Mouse (Mus musculus) heart, embryonic 13.5 days (tissue): Measurements from ENCODE around the gene Pnpo. TPM values are rescaled to one million over a fixed set of nuclear protein-coding genes. Genes with fewer than 3 reads are reported as not detected.

Source experiments
- ATAC-seq: fragments of 200-750 bp; cut with Nextera tagmentation; 2 replicates; pipeline ENCODE4 v1.8.0; 2017; ENCODE audit warnings: moderate TSS enrichment; ENCODE audit not compliant: insufficient number of reproducible peaks, low FRiP score, low TSS enrichment; ENCODE audit errors: extremely low read depth
- H3K27ac ChIP-seq: fragments of 300-500 bp; sonication (generic); replicated peaks from 2 replicates; pipeline ENCODE4 v1.5.1; 2015; ENCODE audit warnings: moderate library complexity, mild to moderate bottlenecking, inconsistent platforms
- H3K27me3 ChIP-seq: fragments of 300-500 bp; sonication (generic); replicated peaks from 2 replicates; pipeline ENCODE4 v1.6.1; 2015; ENCODE audit warnings: mild to moderate bottlenecking, inconsistent platforms
- H3K36me3 ChIP-seq: fragments of 300-500 bp; sonication (generic); 2 replicates; pipeline ENCODE4 v1.6.1; 2015; ENCODE audit warnings: mild to moderate bottlenecking, inconsistent platforms
- H3K4me1 ChIP-seq: fragments of 300-500 bp; sonication (generic); 2 replicates; pipeline ENCODE4 v1.6.1; 2015; ENCODE audit warnings: inconsistent platforms
- H3K4me2 ChIP-seq: fragments of 300-500 bp; sonication (generic); 2 replicates; pipeline ENCODE4 v1.6.1; 2015; ENCODE audit warnings: inconsistent platforms, mild to moderate bottlenecking, moderate library complexity
- H3K4me3 ChIP-seq: fragments of 300-500 bp; sonication (generic); 2 replicates; pipeline ENCODE4 v1.5.1; 2015; ENCODE audit warnings: moderate library complexity, mild to moderate bottlenecking, inconsistent platforms
- H3K9ac ChIP-seq: fragments of 300-500 bp; sonication (generic); 2 replicates; pipeline ENCODE4 v1.6.1; 2015; ENCODE audit warnings: inconsistent platforms, mild to moderate bottlenecking, moderate library complexity
- H3K9me3 ChIP-seq: fragments of 300-500 bp; sonication (generic); 2 replicates; pipeline ENCODE4 v1.6.1; 2016; ENCODE audit warnings: inconsistent platforms
- WGBS: fragments of 180-500 bp; shearing (Covaris S2); methylation state at CpG from one replicate; pipeline ENCODE4 v1.1.7; 2015; ENCODE audit warnings: mixed read lengths; 5-methylcytosine and 5-hydroxymethylcytosine counted together
- polyA plus RNA-seq: library from polyadenylated mRNA; unstranded; fragments of >200 nt; fragmentation: Nextera tagmentation; extraction: Ambion mirVana; gene quantifications from 2 replicates; pipeline ENCODE4 v1.2.1, GENCODE M21; 2015

The Pnpo gene
- polyA plus RNA-seq, 1 experiment from 2014 or later = 53.3 TPM

DNA sequence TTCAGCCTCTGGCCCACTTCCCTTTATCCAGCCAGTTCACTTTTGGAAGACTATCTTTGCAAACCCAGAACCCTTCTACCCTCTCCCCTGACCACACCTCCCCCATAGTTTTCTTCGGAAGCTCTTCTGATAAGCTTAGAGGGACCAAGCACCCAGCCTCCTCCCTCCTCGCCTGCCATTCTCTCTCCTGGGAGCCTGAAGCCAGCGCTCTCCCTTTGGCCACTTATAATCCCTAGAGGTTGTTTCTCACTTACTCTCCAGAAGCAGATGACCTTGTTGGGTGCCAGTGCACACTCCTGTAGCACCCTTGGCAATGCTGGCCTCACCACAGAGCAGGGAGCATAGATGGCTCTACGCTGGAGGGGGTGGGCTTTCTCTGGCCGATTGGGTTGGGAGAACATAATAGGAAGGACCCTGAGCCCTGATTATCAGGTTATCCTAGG lies 25.5 kb upstream of the Pnpo start:
- Histone ChIP-seq H3K27ac (peak overlapping the region; percentile 99), H3K9me3 (no peaks in the 10 kb centered on the region), H3K4me2 (peak overlapping the region; percentile 59), H3K27me3 (no peaks in the 10 kb centered on the region), H3K36me3 (0 out of 2 replicates have a peak, but pooled peaks cover 5% of the 10 kb centered on the region), H3K9ac (peak overlapping the region; percentile 55), H3K4me3 (peak overlapping the region; percentile 21), H3K4me1 (peaks cover 74% of the 10 kb centered on the region)
- ATAC-seq = 0 out of 2 replicates have a peak, but pooled peaks have one; percentile 41
- WGBS = 26% methylated on average over 5 of the region's 5 CpGs

DNA sequence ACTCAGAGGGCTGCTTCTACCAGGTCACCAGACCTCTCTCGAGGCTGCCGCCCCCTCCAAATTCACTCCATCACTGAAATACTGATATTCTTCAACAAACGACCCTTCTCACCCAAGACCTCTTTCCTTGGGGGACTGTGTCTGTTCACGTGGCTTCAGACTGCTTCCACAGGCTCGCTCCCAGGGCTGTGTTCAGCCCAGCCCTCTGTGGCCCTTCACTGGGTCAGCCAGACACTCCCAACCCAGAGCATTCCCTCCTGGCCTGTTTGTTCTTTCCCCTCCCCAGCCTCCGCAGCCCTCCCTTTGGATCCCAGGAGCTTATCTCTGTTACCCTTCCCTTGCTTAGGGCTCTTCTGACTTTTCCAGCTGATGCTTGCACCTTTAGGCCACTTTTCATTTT lies 24.7 kb upstream of the Pnpo start:
- Histone ChIP-seq H3K4me3 (0 out of 2 replicates have a peak overlapping the region, but pooled peaks have one; percentile 4), H3K4me2 (peak overlapping the region; percentile 59)

DNA sequence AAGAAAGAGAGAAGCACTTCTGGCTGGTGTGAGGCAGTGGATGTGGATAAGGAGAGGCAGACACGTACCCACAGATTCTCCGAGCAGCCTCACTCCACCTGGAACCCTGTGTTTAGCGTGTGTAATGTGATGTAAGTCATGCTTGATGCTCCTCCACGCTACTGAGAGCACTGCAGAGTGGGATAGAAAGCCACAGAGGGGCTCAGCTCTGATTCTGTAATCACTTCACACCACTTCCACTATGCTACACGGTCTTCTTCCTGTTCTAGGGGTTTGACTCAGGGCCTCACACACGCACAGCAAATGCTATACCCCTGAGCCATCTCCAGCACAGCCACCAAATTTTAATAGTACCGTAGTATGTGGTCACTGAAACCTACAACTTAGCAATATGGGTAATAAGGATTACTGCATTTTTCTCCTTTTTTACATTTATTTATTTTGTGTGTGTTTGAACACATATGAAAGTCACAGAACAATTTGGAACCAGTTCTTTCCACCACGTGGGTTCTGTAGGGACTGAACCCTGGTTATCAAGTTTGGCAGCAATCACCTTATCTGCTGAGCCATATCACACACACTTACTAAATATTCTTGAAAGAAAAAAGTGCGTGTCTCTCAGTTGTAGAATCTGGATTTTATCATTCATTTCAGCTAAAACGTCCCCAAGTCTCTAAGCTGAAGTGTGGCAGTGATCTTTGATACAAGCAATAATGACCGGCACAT lies 23.9 kb upstream of the Pnpo start:
- Histone ChIP-seq H3K9me3 (no peaks in the 10 kb centered on the region), H3K4me2 (peak overlapping the region; percentile 59), H3K4me3 (no peak overlapping the region), H3K4me1 (peaks cover 67% of the 10 kb centered on the region), H3K27ac (peak overlapping the region; percentile 99), H3K36me3 (peaks cover 8% of the 10 kb centered on the region), H3K27me3 (no peaks in the 10 kb centered on the region), H3K9ac (peak overlapping the region; percentile 55)
- WGBS = 47% methylated on average over 11 of the region's 11 CpGs
- ATAC-seq = no peak

More for the DNA sequence above, 24.7 kb upstream of the Pnpo start:
- H3K36me3 ChIP-seq = 0 out of 2 replicates have a peak, but pooled peaks cover 3% of the 10 kb centered on the region
- WGBS = 25% methylated on average over 6 of the region's 6 CpGs
- no peak for ATAC-seq
- H3K27ac ChIP-seq = peak overlapping the region; percentile 99
- H3K9me3 ChIP-seq = no peaks in the 10 kb centered on the region
- peaks cover 70% of the 10 kb centered on the region for H3K4me1 ChIP-seq
- no peaks in the 10 kb centered on the region for H3K27me3 ChIP-seq
- peak overlapping the region; percentile 55 for H3K9ac ChIP-seq

DNA sequence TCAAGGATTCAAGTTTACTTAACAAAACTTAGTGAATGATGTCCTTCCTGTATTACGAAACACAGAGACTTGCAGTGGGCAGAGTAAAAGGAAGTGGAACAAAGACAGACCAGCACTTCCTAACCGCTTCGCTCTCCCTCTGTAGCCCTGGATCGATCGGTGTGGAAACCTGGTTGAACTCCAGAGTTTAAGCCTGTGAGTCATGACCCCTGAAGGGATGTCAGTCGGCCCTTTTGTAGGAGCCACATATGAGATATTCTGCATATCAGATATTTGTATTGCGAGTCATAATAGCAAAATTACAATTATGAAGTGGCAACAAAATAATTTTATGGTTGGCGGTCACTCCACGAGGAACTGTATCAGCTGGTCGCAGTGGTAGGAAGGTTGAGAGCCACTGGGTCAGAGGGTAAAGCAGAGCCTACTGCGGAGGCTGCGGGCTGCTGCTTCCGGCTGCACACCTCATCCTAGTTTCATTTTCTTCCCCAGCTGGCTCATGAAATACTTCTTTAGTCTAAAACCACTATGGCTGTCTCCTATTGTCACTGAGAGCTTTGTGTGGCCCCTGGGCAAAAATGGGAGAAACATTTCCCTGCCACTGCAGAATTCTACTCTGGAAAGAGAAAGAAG lies 23.2 kb upstream of the Pnpo start:
- H3K36me3 ChIP-seq = peaks cover 14% of the 10 kb centered on the region
- H3K27me3 ChIP-seq = no peaks in the 10 kb centered on the region
- peak overlapping the region; percentile 55 for H3K9ac ChIP-seq
- ATAC-seq = no peak
- peaks cover 60% of the 10 kb centered on the region for H3K4me1 ChIP-seq
- no peaks in the 10 kb centered on the region for H3K9me3 ChIP-seq
- WGBS = 71% methylated on average over 13 of the region's 13 CpGs
- no peak overlapping the region for H3K4me3 ChIP-seq
- H3K4me2 ChIP-seq = peak overlapping the region; percentile 59
- H3K27ac ChIP-seq = peak overlapping the region; percentile 99

DNA sequence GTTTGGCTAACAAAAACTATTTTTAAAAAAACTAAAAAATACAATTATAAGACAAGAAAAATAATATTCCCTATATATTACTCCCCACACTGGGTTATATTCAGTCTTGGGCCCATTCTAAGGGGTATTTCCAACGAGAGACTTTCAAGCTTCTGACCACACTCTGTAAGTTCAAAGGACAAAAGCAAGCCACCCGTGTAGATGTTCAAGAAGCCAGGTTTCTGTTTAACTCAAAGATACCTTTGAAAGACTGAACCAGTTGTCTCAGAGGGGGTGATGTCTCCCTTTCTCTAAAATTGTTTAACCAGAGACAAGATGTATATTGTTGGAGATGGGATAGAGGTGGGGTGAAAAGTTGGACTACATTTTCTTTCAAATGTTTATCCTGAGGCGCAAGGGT lies 22.4 kb upstream of the Pnpo start:
- WGBS = 79% methylated on average over 3 of the region's 3 CpGs
- peaks cover 51% of the 10 kb centered on the region for H3K4me1 ChIP-seq
- ATAC-seq = no peak

DNA sequence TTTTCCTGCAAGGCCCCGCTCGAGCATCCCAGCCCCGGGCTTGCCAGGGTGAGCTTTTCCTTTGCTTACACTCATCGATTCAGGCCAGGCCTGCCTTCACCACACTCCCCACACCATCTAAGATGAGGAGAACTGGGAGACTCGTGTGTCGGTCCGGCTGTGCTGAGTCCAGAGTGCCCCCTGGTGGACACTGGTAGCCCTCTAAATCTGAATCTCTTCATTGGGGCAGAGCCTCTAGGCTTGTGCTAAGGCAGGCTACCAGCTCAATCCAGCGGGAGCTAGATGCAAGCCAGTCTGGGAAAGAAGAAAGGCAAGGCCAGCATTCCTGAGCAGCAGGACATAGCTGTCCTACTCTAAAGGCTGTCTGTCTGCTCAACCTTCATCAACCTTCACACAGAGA lies 19.8 kb upstream of the Pnpo start:
- Histone ChIP-seq H3K9me3 (no peaks in the 10 kb centered on the region), H3K36me3 (peaks cover 48% of the 10 kb centered on the region), H3K27ac (no peak overlapping the region), H3K4me3 (no peak overlapping the region), H3K27me3 (no peaks in the 10 kb centered on the region), H3K4me1 (peaks cover 25% of the 10 kb centered on the region), H3K4me2 (no peak overlapping the region), H3K9ac (0 out of 2 replicates have a peak overlapping the region, but pooled peaks have one; percentile 37)
- 15% methylated on average over 8 of the region's 8 CpGs for WGBS
- ATAC-seq = peak; percentile 39; the same call in 1 of the 2 replicates

More for the DNA sequence above, 22.4 kb upstream of the Pnpo start:
- Histone ChIP-seq H3K27me3 (no peaks in the 10 kb centered on the region), H3K27ac (no peak overlapping the region), H3K4me3 (no peak overlapping the region), H3K9me3 (no peaks in the 10 kb centered on the region), H3K9ac (no peak overlapping the region), H3K36me3 (peaks cover 23% of the 10 kb centered on the region), H3K4me2 (no peak overlapping the region)

DNA sequence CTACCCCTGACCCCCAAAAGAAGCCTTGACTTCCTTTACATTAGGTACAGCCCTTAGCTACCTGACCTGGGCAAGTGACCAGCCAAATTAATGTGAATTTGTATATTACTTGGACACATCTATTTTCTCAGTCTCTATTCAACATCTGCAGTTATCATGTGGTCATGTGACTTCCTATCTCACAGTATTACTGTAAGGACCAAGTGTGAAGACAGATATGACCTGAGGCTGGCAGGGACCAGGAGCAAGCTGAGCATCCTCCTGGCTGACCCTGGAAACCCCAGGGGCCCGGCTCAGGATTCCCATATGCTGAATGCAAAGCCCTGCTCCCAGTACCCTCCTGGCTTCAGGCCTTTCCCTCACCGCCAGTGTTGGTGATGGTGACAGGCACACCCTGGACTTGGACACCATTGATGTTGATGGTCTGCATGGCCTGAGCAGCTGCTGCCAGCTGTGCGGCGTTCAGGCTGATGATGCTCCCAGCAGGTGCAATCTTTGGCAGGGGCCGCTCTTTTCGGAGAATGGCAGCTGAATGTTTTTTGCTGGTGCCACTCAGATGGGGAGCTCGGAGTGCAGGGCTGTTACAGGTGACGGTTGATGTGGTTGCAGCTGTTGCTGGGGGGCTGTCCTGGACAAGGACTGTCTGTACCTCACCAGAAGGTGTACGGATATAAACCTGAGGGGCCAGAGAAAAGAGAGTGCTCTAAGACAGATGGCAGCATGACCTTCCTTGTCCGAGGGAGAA lies 13.4 kb upstream of the Pnpo start:
- 92% methylated on average over 10 of the region's 10 CpGs for WGBS
- Histone ChIP-seq H3K27me3 (no peaks in the 10 kb centered on the region), H3K4me1 (no peaks in the 10 kb centered on the region), H3K9me3 (no peaks in the 10 kb centered on the region), H3K36me3 (peaks cover 96% of the 10 kb centered on the region), H3K4me3 (no peak overlapping the region), H3K4me2 (no peak overlapping the region), H3K9ac (no peak overlapping the region), H3K27ac (no peak overlapping the region)
- no peak for ATAC-seq

DNA sequence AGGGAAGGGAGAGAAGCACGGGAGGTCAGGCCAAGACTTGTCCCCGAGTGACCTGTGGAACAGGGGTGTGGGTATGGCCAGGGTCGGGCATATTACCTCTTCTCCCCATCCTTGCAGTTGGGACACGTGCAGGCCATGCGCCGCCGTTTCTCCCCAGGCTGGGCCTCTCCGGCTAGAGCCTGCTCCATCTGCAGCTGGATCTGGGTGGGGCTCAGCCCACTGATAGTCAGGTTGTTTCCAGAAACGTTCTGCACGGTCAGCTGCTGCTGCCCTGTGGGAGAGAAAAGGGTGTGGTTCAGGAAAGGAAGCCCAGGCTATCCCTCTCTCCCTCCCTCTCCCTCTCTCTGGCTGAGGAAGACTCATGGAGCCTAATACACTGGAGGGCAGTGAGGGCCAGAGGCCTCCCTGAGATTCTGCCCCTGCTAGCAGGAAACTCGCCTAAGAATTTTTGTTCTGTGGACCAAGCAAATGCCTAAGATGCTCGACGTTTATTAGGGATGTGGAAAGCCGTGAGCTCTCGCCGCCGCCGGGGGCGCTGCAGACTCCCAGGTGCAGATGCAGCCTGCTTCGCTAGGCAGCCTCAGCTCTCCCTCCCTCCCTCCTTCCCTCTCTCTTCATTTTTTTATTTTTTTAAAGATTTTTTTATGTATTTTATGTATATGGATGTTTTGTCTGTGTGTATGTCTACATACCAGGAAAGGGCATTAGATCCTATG lies 12.4 kb upstream of the Pnpo start:
- 59% methylated on average over 20 of the region's 20 CpGs for WGBS

DNA sequence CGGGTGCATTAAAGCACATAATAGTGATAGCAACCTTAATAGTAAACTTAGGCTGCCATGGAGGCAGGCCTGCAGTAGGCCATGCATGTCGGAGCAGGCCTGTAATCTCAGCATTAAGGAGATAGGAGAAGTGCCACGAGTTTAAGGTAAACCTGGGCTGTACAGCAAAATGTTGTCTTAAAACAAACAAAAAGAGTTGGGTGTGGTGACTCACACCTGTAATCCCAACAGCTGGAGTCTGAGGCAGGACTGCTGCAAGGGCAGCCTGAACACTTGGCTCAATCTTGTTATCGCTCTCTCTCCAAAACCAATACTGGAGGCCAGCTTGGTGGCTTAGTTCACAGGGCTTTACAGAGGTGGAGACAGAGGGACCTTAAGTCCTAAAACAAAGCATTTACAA lies 11.3 kb upstream of the Pnpo start:
- Histone ChIP-seq H3K36me3 (peaks cover 92% of the 10 kb centered on the region), H3K9ac (no peak overlapping the region), H3K4me2 (no peak overlapping the region), H3K27ac (no peak overlapping the region), H3K4me1 (no peaks in the 10 kb centered on the region), H3K9me3 (no peaks in the 10 kb centered on the region), H3K27me3 (no peaks in the 10 kb centered on the region), H3K4me3 (no peak overlapping the region)
- no peak for ATAC-seq
- WGBS = 74% methylated on average over 4 of the region's 4 CpGs

More for the DNA sequence above, 12.4 kb upstream of the Pnpo start:
- Histone ChIP-seq H3K36me3 (peaks cover 96% of the 10 kb centered on the region), H3K27ac (no peak overlapping the region), H3K27me3 (no peaks in the 10 kb centered on the region), H3K4me2 (no peak overlapping the region), H3K4me3 (no peak overlapping the region), H3K9me3 (no peaks in the 10 kb centered on the region), H3K9ac (no peak overlapping the region), H3K4me1 (no peaks in the 10 kb centered on the region)
- ATAC-seq = peak; percentile 31; the same call in 1 of the 2 replicates

DNA sequence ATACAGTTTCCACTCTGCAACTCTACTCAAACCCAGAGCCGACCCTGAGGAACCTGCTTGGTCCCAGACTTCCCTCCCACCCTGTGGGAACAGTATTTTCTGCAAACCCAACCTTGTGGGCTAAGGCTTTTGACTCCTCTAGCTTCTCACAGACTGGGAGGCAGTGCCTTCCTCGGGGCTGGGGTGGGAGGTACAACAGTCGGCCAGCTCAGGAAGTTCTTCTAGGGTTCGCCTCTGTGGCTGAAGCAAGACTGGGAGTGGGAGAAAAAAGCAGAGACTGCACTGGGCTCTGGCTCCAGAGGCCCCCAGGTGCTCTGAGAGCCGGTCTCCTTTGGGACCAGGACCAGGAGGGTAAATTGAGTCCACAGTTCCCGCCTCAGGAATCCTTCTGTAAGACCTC lies 9.1 kb upstream of the Pnpo start:
- 63% methylated on average over 6 of the region's 6 CpGs for WGBS
- Histone ChIP-seq H3K36me3 (peaks cover 74% of the 10 kb centered on the region), H3K9me3 (no peaks in the 10 kb centered on the region), H3K27me3 (no peaks in the 10 kb centered on the region), H3K9ac (no peak overlapping the region), H3K4me2 (no peak overlapping the region), H3K4me3 (no peak overlapping the region), H3K27ac (no peak overlapping the region), H3K4me1 (0 out of 2 replicates have a peak, but pooled peaks cover 4% of the 10 kb centered on the region)
- ATAC-seq = no peak
